Mouse (Mus musculus) heart, postnatal 0 days (tissue): ENCODE measurements around the gene Dmgdh.

Experiments
- CTCF ChIP-seq: IDR thresholded peaks from 2 replicates; pipeline ENCODE4 v1.5.1; 2016; ENCODE audit warnings: antibody characterized with exemption, control low read depth, low read depth
- EP300 ChIP-seq: IDR thresholded peaks from 2 replicates; pipeline ENCODE4 v1.6.1; 2016; ENCODE audit warnings: antibody characterized with exemption, low read depth

- no peak for TF ChIP-seq CTCF
- no peak for TF ChIP-seq EP300
These were observed 24.6 kb downstream of the Dmgdh start for GRCm38 (mm10) chr13:93698866-93699265.
